Mouse (Mus musculus) hindlimb bud, embryonic 11.5 days (tissue): ENCODE measurements at regions not wholly inside any gene's neighbourhood (a gene's known extent, or its start where the extent isn't known, plus 50 kb on each side); places are given as distances from the start of the nearest gene placed in this dataset.
"Not testable (repeated sequence)": the region's sequence is repeated elsewhere in the genome, so short reads cannot be mapped to it uniquely, and the experiment has no call there.

Experiments
- DNase-seq: peaks from one replicate; pipeline ENCODE4 v3.0.0-alpha.2; 2012; ENCODE audit warnings: low read depth, low spot score; ENCODE audit errors: extremely low spot score

DNA sequence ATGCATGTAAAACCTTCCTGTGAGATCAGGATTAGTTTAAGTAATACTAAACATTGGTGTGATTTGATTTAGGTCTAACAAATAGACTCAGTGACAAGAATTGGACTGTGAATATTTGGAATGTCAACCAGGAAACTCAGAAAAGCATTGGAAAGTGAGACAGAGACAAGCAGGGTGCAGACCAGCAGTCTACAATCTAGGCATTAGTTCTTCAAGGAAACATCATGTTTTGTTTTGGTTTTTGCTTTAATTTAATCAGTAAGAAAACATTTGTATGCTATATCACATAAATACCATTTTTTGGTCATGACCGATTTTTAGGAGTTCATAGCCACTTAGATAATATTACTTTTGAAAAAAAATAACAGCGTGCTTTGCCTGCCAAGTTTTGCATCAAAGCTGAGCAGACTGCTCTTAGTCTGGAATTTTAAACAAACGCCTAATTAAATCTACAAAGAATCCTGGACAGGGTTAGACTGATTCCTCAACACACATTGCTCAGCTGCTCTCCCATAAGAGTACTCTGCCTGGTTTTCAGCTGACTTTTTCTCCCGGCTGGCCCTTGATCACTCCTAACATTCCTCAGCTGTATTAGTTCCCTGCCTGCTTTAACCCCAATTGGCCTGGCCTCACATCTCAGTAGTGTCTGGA is 396.5 kb upstream of the Kcnh7 start:
- DNase-seq, result no peak

DNA sequence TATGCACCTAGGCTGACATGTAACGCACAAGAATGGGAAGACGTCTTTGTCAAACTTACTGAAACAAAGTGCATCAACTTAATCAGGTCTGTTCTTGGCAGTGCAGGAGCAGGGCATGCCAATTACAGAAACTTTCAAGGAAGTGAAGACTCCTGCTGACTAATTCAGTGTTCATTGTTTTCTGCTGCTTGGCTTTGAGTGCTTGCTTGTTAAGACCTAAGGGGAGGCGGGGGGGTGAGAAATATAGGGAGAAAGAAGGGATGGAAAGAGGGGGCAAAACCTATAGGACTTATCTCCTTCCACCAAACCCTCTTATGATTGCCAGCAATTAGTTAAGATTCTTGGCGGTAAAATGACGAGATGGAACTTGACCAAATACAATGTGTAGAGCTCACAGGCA is 391.1 kb upstream of the Kcnh7 start:
- no peak for DNase-seq

DNA sequence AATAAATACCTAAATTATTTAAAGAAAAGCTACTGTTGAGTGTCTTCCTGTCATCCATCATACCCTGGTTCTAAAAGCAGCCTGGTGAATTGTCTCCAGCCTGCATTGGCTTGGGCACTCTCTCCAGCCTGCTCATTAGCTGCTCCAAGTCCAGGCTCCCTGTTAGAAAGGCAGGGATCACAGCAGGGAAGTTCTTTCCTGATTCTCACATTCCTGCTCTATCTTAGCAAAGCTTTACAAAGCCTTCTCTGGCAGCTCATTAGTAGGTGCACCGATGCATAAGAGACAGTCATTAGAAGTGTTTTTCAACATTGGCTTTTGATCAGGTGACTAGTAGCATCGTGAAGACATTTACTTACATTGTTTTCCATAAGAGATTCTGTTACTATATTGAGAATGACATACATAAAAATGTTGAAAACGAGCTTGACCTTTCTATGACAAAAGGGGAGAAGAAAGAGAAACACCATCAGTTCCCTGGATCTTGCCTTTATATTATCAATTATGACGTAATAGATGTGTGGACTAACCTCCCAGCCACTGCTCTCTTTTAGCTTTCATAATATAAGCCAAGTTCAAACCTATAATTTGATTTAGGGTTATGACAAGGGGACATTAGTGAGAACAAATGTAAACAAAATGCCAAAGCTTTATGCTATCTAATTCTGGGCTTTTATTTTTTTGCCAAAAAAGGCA is 390.1 kb upstream of the Kcnh7 start:
- peak; percentile 24 for DNase-seq

DNA sequence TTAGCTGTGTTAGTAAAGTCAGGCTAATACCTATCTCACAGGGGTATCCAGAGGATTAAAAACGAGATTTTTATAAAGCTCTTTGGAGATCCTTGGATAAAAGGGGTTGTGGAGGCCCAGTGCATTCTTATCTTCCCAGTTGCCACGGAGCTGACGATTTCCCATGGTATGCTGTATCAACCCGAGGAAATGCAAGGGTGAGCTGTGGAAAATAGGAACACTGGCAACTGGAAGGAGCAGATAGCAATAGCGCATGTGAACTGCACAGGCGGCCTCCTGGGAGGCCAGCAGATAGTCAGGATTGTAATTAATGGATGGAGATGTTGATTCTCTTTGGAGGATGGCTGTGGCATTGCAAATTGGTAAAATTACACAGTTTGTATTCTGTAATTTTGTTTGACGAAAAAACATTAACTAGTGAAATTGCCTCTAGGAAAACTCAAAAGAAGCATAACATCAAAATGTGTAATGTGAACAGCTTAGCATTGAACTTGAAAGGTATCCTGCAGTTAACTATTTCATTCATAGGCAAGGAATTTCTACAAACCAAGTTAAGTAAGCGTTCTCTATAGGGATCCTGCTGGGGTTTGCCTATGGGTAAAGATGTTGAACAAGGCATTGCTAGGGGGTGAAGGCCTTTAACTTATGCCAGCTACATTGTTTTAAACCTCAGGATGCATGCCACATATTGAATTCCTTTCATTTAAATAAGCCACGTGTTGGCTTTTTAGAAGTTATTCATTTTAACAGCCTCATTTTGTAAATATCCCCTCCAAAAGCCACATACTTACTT is 389.1 kb upstream of the Kcnh7 start:
- no peak for DNase-seq

DNA sequence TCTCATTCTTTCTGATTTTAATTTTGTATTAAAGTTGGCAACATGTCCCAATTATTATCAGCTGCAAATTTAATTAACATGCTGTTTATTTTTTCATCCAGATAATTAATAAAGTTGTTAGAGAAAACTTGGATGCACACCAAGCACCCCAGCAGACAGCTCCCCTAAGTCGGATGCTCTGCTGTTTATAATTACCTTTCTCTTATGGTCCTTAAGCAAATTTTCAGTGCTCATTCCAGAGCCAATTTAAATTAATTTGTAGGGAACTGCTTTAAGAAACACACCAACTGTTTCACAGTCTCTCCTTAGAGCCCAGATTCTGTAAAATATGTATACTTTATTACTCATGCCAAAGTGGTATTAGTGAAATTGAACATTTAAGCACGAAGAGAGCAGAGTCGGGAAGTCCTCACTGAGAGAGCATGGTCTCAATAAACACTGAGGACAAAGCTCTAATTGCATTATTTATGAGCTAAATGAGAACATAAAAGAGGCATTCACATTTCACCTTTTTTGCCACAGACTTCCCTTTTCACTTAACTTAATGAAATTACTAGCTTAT is 372.9 kb upstream of the Kcnh7 start:
- peak; percentile 20 for DNase-seq

DNA sequence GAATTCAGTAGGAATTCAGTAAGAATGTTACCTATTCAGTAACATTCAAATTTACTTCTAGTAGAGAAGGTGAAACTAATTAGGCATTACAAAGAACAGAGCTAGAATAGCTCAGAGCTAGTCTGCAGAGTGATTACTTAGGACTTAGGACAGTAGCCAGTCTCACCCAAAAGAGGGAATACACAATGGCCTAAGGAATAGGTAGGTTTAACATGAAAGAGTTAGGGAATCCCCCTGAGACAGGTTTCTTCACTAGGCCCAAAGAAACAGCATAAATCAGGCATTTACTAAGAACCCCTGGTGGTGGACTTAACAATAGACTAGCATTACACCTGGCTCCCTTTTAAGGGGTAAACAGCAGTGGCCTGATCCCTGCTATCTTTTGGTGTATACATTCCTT is 357.7 kb upstream of the Kcnh7 start:
- not testable (repeated sequence) for DNase-seq

DNA sequence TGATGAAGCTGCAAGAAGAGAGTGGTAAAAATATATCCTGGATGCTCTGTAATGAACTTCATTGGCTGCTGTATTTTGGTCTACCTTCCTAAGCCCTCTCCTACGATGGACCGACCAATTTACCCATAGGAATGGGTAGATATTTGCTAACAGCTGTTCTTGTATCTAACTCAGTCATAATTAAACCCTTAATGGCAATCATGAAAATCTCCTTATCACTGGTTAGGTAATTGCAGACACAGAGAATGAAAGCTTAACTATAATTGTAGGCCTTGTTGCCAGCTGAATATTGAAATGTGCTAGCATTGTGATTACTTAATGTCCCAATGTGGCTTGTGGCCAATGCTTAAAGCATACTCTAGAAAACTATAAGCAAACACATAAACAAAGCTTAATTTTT is 334.4 kb upstream of the Kcnh7 start:
- DNase-seq, result no peak

DNA sequence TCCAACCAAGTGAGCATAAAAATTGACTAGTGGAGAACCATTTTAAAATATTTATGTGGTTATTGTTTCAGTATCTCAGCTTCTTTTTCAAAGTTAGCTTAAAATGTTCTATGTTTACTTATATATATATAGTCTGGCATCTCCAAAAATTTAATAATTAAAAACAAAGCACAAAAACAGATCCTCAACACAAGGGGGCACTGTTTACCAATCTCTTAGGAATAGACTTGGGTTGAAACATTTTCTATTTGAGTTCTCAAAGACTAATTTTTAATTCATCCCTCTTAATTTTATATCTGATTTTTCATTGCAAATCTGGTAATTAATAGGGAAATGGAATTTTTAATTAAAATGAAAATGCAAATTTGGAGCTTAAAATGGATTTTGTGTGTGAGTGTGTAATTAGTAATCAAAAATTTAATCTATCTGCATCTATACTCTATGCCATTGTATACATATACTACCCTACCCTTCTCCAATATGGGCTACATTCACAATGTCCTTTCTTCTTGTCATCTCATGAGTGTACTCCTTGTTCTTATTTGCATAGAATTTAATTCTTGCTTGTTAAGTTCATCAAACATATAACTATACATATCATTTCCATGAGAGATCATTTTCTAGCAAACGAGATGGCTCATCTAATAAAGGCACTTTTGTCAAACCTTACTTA is 329.6 kb upstream of the Kcnh7 start:
- DNase-seq, result peak; percentile 37

DNA sequence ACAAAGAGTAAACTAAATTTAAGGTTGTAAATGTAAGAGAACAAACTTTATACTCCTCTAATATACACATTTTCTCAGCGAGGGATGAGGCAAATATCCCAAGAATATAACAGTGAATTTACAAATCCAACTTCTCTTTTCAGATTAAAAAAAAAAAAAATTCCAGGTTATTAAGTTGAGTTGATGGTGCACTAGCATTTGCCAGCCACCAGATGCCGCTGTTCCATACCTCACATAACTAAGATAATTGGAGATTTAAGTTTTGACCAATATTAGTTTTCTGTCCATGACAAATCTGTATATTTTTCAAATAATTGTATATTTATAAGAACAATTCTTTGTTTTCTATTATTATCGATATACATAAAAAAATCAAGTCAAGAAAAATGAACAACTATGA is 319.9 kb upstream of the Kcnh7 start:
- DNase-seq, result no peak

DNA sequence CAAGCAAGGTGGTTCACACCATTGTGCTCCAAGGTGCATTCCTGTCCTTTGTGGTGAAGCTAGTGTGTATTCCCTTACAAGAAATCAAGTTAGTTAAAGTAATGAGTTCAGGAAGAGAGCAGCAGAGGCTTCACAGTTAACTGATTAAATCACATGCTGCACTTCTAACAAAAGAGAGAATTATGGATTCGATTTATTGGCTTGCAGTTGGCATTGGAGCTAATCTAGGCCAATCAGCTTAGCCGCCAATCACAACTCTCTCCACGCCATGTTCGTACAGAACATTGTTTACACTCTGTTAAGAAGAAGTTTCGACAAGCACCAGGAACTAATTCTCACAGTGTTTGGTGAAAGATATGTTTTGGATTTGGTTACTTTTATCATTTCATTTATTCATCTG is 292.3 kb upstream of the Kcnh7 start:
- no peak for DNase-seq

DNA sequence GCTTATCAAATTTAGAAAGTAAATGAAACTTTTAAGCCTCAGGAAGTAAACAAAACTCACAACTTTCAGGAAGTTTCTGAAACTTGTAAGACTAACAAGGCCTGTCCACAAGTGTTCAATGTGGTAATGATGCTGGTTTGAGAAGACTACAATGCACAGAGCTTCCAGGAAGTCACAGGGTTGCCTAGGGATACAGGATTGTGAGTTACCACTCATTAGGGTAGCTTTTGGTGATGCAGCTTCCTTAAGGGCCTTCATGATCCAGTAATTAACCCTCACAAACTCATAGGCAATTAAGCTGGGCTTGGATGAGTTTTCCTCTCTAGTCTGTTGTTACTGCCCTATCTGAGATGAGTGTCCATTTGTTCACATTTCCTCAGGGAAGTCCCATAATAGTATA is 291.2 kb upstream of the Kcnh7 start:
- DNase-seq, result no peak

DNA sequence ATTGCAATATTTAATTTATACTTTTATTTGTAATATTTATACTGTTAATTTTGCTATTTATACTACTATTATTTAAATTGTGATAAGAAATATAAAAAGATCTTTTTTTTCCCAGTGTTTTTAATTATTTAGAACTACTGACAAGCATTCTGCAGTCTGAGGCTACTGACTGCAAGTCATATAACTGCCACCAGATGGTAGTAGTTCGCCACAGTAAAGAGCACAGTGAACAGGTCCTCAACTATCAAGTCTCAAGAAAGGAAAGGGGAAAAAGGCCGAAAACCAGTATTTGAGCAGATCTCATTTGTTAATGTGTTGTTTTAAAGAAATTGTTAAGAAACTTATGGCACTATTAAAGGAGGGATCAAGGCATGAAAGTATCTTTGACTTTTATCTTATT is 289.6 kb upstream of the Kcnh7 start:
- DNase-seq, result peak; percentile 47

DNA sequence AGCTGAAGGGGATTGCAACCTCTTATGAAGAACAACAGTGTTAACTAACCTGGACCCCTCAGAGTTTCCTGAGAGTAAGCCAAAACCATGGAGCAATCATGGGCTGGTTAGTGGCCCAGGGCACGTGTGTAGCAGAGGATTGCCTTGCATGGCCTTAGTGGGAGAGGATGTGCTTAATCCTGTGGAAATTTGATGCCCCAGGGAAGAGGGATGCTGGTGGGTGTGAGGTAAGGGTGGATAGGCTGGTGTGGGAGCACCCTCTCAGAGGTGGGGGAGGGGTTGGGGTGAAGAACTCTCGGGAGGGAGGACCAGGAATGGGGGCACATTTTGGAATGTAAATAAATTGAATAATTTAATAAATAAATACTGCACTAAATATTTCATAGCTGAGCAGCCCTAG is 288.2 kb upstream of the Kcnh7 start:
- DNase-seq, result no peak

DNA sequence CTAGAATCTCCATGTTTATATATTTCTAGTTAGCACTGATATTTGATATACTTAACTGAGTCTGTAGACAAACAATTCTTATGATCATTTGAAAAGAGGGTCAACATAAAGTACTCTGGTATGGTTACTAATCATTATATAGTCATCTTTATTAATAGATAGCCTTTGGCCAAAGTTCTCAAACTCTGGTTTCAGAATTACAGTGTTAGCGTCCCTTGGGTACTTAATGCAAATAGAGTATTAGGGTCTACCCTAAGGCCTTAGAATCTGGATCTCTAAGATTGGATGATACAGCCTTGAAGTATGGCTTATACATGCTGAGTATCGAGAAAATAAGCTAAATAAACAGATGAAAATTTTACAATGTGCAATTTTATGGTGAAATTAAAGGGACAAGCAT is 275.0 kb upstream of the Kcnh7 start:
- DNase-seq, result no peak

DNA sequence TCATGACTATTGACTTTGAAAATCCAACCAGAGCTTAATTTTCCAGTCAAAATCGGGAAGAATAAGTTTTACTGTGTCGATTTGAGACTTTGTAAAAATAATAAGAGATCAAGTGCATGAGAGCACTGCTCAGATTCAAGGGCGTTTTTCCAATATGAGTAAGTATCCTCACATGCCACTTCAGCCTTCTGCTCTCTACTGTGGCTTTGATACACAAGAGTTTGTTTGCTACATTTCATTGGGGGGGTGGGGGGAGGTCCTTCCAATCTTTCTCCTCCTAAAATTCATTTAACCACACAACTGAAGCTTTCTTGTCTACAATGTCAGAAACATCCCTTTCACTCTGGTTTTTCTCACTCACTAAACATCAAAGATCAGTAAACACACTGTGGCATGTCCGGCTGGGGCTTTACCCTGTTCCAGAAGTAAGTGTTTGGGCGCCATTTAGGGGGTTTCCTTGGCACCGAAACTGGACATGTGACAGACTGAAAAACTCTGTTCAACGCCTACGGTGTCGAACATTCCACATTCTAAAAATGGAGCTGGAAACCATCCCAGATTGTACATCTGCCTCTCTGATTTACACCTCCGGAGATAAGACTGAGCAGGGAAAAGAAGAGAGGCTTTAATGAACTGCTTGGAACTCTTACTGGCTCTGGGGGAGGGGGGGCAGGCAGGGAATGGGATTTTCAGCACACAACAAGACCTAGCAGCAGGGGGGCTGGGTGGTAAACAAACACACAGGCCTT is 270.4 kb upstream of the Kcnh7 start:
- no peak for DNase-seq

DNA sequence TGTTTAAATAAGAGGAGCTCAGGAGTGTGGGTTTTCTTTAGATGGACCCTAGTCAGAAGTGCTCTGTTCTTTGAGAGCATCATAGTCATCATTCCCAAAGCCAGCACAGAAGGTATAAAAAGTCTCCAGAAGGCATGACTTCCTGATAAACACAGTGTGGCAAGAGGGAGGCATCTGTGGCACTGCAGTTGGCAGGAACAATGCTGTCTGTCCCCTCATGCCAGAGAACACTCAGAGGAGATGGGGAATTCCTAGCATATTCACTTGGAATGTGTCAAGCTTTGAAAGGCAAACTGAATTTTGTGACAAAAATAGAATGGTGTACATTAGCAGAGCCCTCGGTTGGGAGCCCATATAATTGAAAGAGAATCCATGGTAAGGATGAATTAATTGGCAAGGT is 268.8 kb upstream of the Kcnh7 start:
- no peak for DNase-seq

DNA sequence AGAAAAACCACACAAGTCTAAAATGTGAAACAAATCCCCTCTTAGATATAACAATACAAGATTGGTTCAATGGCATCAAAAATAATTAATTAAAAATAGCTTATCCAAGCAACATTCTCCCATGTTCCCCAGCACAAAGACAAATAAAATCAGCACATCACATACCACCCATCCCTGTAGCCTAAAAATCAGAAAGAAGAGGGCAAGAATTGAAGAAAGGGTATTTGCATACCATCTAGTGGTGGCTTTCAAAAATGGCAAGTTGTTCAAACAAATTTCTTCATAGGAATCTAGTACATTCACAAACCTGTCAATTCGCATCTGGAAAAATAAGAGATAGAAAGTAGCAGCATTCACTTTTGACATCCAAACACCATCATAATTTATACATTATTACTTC is 268.1 kb upstream of the Kcnh7 start:
- DNase-seq, result no peak

DNA sequence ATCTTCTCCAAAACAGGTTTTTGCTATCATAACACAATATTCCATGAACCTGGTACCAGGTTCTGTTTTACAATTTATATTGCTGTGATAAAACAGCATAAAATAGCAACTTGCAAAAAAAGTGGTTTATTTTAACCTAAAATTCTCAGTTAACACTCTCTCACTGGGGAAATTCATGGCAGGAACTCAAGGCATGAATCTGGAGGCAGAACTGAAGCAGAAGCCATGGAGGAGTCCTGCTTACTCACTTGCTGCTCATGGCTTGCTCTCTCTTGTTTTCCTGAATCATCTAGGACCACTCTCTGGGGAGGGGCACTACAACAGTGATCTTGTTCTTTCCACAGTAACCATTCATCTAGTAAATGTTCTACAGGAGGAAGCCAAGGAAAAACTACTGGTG is 250.2 kb upstream of the Kcnh7 start:
- DNase-seq, result no peak

DNA sequence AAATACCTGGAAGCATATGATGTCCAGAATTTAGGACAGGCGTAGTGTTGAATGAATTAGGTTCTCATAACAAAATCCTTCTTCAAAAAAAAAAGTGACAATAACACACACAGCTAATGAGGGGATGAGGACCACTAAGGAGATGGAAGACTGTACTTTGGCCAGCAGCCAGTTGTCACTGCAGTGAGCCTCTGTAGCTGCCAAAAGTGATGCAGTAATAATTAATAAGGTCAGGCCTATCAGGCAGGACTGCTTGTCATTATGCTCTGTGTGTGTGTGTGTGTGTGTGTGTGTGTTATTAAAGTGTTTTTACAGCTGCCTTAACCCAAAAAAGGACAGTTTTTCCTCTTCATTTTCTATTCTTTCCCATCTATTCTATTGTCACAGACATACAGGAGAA is 221.3 kb upstream of the Kcnh7 start:
- DNase-seq, result no peak
